Mouse (Mus musculus) adrenal gland, adult 2 months (tissue): ENCODE measurements around the gene Slc35c2. TPM values are rescaled to one million over a fixed set of nuclear protein-coding genes. Genes with fewer than 3 reads are reported as not detected.

Source experiments
- DNase-seq: peaks from one replicate; pipeline ENCODE4 v3.0.0; 2021
- polyA plus RNA-seq: library from polyadenylated mRNA; depleted of rRNA; stranded (reverse); fragments of >200 nt; gene quantifications from 2 replicates; pipeline ENCODE4 v1.2.3, GENCODE M21; 2012
- total RNA-seq, 2 experiments: library from RNA; stranded (reverse); gene quantifications; 2 replicates each; pipeline ENCODE4 v1.2.3; 2021

Slc35c2 gene
- total and polyA plus RNA-seq, 3 experiments, result 51.0 to 87.4 (median 56.6) TPM

- no peak for DNase-seq
These were observed 12.5 kb downstream of the Slc35c2 start for GRCm38 (mm10) chr2:165275124-165275640.

- DNase-seq, result no peak
These were observed 14.1 kb downstream of the Slc35c2 start for GRCm38 (mm10) chr2:165273589-165273988.

GRCm38 (mm10) chr2:165271326-165271725 lies 16.3 kb downstream of the Slc35c2 start:
- no peak for DNase-seq

GRCm38 (mm10) chr2:165270858-165271257 lies 16.8 kb downstream of the Slc35c2 start:
- DNase-seq, result no peak

- no peak for DNase-seq
These were observed 20.9 kb downstream of the Slc35c2 start for GRCm38 (mm10) chr2:165266739-165267138.

GRCm38 (mm10) chr2:165263861-165264260 lies 23.8 kb downstream of the Slc35c2 start:
- no peak for DNase-seq

- DNase-seq, result no peak
These were observed 25.2 kb downstream of the Slc35c2 start for GRCm38 (mm10) chr2:165262274-165262990.

- no peak for DNase-seq
These were observed 27.8 kb downstream of the Slc35c2 start for GRCm38 (mm10) chr2:165259859-165260258.

- no peak for DNase-seq
These were observed 29.3 kb downstream of the Slc35c2 start for GRCm38 (mm10) chr2:165258321-165258720.

- peak; percentile 21 for DNase-seq
These were observed 30.4 kb downstream of the Slc35c2 start for GRCm38 (mm10) chr2:165257151-165257834.

- DNase-seq, result no peak
These were observed 31.5 kb downstream of the Slc35c2 start for GRCm38 (mm10) chr2:165256213-165256612.

- no peak for DNase-seq
These were observed 33.8 kb downstream of the Slc35c2 start for GRCm38 (mm10) chr2:165253867-165254266.

- DNase-seq, result no peak
These were observed 34.4 kb downstream of the Slc35c2 start for GRCm38 (mm10) chr2:165253269-165253668.

GRCm38 (mm10) chr2:165252801-165253200 lies 34.9 kb downstream of the Slc35c2 start:
- no peak for DNase-seq

GRCm38 (mm10) chr2:165252381-165252780 lies 35.3 kb downstream of the Slc35c2 start:
- DNase-seq, result no peak

- no peak for DNase-seq
These were observed 36.8 kb downstream of the Slc35c2 start for GRCm38 (mm10) chr2:165250903-165251302.

- DNase-seq, result no peak
These were observed 38.7 kb downstream of the Slc35c2 start for GRCm38 (mm10) chr2:165248967-165249366.

GRCm38 (mm10) chr2:165246349-165246748 lies 41.3 kb downstream of the Slc35c2 start:
- DNase-seq, result no peak

GRCm38 (mm10) chr2:165243122-165243720 lies 44.4 kb downstream of the Slc35c2 start:
- no peak for DNase-seq

GRCm38 (mm10) chr2:165242575-165242974 lies 45.1 kb downstream of the Slc35c2 start:
- DNase-seq, result no peak

- no peak for DNase-seq
These were observed 45.9 kb downstream of the Slc35c2 start for GRCm38 (mm10) chr2:165241786-165242185.

GRCm38 (mm10) chr2:165240371-165240770 lies 47.3 kb downstream of the Slc35c2 start:
- no peak for DNase-seq
